Mouse (Mus musculus): ENCODE results near the gene Mdm1. TPM values are rescaled to one million over a fixed set of nuclear protein-coding genes. Genes with fewer than 3 reads are reported as not detected.

Gene Mdm1
- 3.3 TPM in 2 replicates for polyA plus RNA-seq (2012; rRNA removed)

DNA sequence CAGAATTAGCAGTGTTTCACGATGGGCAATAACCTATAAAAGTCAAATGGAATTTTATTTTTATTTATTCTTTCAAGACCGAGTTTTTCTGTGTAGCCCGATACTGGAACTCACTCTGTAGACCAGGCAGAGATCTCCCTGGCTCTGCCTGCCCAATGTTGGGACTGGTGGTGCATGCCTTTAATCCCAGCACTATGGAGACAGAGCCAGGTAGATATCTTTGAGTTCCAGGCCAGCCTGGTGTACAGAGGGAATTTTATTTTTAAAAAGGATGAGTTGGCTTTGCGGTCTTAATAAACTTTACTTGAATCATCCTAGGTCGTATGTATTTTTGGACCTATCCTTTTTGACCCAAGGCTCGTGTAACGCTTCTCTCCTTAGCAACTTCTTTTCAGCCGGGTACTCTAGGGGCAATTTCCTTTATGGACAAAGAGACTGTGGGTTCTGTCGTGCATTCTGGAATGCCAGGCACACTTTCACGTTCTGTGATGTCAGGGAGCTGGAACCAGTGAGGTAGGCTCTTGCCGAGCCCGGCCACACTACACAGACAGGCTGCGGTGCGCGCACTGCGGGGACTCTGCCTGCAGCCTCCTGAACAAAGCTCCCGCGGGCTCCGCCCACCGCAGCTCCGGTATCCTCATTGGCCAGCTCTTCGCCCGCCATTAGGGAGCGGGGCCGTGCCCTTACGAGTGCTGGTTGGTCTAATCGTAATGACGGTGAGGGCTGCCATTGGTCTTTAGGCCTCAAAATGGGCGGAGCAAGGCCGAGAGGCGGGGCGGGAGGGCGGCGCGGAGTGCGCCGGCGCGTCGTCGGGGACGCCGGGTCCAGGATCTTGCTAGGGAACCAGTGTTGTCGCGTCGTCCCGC lies at the start of gene Mdm1:
TSS of gene Mdm1 (plus strand) at position 794 of the 866 bp plus-strand sequence.
- H3K27ac ChIP-seq (ENCODE audit: insufficient read depth, low read depth, low read length), result no peak within 1 kb of the TSS
- TF ChIP-seq POLR2A (IDR thresholded peaks at IDR 0.05; ENCODE audit: low read depth, low read length) (no peak), CTCF (conservative IDR thresholded peaks at IDR 0.05; ENCODE audit: insufficient read depth, insufficient read length, low read depth, low read length) (no peak)
- peak; percentile 99 for DNase-seq
- 5% methylated on average over 47 of the region's 47 CpGs for WGBS
- H3K4me1 ChIP-seq (ENCODE audit: control insufficient read depth, insufficient read depth, low read length), result no peaks in the 10 kb centered on the region
- H3K27me3 ChIP-seq (replicated peaks; ENCODE audit: control insufficient read depth, insufficient read depth, low read length), result no peaks in the 10 kb centered on the region
- H3K36me3 ChIP-seq (ENCODE audit: control insufficient read depth, insufficient read depth, low read length), result no peaks in the 10 kb centered on the region
- peak within 1 kb of the TSS; percentile 94 for H3K4me3 ChIP-seq (ENCODE audit: insufficient read depth, low read depth, low read length)

DNA sequence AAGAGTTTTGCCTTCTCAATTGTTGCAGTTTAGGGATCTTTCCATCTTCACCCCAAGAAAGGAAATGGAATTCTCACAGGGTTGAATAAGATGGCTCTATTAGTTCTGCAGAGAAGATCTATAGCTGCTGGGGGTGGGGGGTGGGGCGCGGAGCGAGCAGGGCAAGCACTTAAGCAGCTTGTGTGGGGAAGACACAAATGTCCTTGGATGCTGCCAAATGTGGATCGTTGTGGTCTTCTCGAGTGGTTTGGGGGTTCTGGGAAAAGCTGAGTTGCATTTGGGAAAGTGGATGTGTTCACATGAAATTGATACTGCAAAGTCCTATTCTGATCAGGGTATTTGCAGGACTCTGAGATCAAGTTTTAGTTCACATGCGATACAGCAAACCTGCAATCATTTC lies 48.9 kb upstream of the Mdm1 start:
- Histone ChIP-seq H3K36me3 (ENCODE audit: control insufficient read depth, insufficient read depth, low read length) (no peaks in the 10 kb centered on the region), H3K4me1 (ENCODE audit: control insufficient read depth, insufficient read depth, low read length) (no peaks in the 10 kb centered on the region), H3K27ac (ENCODE audit: insufficient read depth, low read depth, low read length) (no peak overlapping the region), H3K27me3 (replicated peaks; ENCODE audit: control insufficient read depth, insufficient read depth, low read length) (no peaks in the 10 kb centered on the region), H3K4me3 (ENCODE audit: insufficient read depth, low read depth, low read length) (no peak overlapping the region)
- DNase-seq, result no peak
- TF ChIP-seq CTCF (conservative IDR thresholded peaks at IDR 0.05; ENCODE audit: insufficient read depth, insufficient read length, low read depth, low read length) (no peak), POLR2A (IDR thresholded peaks at IDR 0.05; ENCODE audit: low read depth, low read length) (no peak)
- 88% methylated on average over 6 of the region's 6 CpGs for WGBS

DNA sequence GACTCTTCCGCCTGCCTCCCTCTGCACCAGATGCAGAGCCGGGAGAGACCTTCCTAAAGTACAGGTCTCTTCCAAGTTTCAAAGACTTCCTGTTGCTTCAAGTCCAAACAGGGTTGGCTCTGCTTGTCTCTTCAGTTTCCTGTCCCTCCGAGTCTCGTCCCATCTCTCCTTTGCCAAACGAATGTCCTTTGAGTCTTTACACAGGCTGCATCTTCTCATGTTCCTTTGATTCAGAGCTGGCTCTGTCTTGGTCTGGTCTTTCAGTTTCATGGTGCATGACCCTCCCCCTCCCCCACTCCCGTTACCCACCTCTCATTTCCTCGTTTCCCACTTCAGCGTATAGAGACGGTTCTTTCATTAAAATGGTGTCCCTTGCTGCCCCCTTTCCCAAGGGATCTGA lies 47.9 kb upstream of the Mdm1 start:
- Histone ChIP-seq H3K4me3 (ENCODE audit: insufficient read depth, low read depth, low read length) (no peak overlapping the region), H3K36me3 (ENCODE audit: control insufficient read depth, insufficient read depth, low read length) (no peaks in the 10 kb centered on the region), H3K27me3 (replicated peaks; ENCODE audit: control insufficient read depth, insufficient read depth, low read length) (no peaks in the 10 kb centered on the region), H3K27ac (ENCODE audit: insufficient read depth, low read depth, low read length) (no peak overlapping the region), H3K4me1 (ENCODE audit: control insufficient read depth, insufficient read depth, low read length) (no peaks in the 10 kb centered on the region)
- WGBS, result 18% methylated on average over 9 of the region's 9 CpGs
- DNase-seq, result no peak
- TF ChIP-seq POLR2A (IDR thresholded peaks at IDR 0.05; ENCODE audit: low read depth, low read length), result no peak
- TF ChIP-seq CTCF (conservative IDR thresholded peaks at IDR 0.05; ENCODE audit: insufficient read depth, insufficient read length, low read depth, low read length), result no peak

DNA sequence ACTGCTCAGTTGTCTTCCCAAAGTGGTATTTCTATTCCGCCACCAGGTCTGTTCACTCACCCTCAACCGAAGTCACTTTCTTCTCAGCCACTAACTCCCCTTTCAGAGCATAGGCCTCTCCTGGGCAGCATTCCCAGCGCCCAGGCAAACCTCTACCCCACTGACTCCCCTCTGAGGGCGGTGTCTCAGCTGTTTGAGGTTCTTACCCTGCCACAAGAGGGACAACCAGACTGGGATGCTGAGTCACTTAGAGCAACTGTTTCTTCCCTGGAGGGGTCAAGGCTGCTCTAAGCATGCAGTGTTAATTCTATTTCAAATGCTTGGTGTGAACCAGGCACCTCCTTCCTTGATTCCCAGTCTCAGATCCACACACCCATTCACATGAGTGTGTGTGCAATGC lies 46.8 kb upstream of the Mdm1 start:
- Histone ChIP-seq H3K4me3 (ENCODE audit: insufficient read depth, low read depth, low read length) (no peak overlapping the region), H3K4me1 (ENCODE audit: control insufficient read depth, insufficient read depth, low read length) (no peaks in the 10 kb centered on the region), H3K27me3 (replicated peaks; ENCODE audit: control insufficient read depth, insufficient read depth, low read length) (no peaks in the 10 kb centered on the region), H3K36me3 (ENCODE audit: control insufficient read depth, insufficient read depth, low read length) (no peaks in the 10 kb centered on the region), H3K27ac (ENCODE audit: insufficient read depth, low read depth, low read length) (no peak overlapping the region)
- no peak for DNase-seq
- WGBS, result 91% methylated on average over 4 of the region's 4 CpGs
- no peak for TF ChIP-seq POLR2A (IDR thresholded peaks at IDR 0.05; ENCODE audit: low read depth, low read length)

DNA sequence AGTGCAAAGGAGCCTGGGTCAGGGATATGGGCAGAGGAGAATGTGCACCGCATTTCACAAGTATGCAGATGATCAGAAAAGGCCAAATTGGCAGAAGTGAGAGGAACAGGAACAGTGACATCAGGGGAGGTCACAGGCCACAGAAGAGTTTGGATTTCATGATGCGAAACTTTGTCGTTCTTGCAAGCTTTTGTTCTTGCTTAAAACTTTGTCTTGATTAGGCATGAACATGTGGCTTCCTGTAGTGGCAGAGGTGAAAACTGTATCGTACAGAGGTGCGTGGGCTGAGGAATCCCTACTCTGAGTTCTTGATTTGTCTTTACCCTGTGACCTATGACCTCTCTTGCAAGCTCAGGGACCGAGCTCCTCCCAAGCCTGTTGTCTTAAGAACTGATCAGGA lies 45.4 kb upstream of the Mdm1 start:
- Histone ChIP-seq H3K27me3 (replicated peaks; ENCODE audit: control insufficient read depth, insufficient read depth, low read length) (no peaks in the 10 kb centered on the region), H3K36me3 (ENCODE audit: control insufficient read depth, insufficient read depth, low read length) (no peaks in the 10 kb centered on the region), H3K27ac (ENCODE audit: insufficient read depth, low read depth, low read length) (no peak overlapping the region), H3K4me3 (ENCODE audit: insufficient read depth, low read depth, low read length) (no peak overlapping the region), H3K4me1 (ENCODE audit: control insufficient read depth, insufficient read depth, low read length) (no peaks in the 10 kb centered on the region)
- TF ChIP-seq POLR2A (IDR thresholded peaks at IDR 0.05; ENCODE audit: low read depth, low read length) (no peak), CTCF (conservative IDR thresholded peaks at IDR 0.05; ENCODE audit: insufficient read depth, insufficient read length, low read depth, low read length) (no peak)
- DNase-seq, result no peak
- 74% methylated on average over 6 of the region's 6 CpGs for WGBS

DNA sequence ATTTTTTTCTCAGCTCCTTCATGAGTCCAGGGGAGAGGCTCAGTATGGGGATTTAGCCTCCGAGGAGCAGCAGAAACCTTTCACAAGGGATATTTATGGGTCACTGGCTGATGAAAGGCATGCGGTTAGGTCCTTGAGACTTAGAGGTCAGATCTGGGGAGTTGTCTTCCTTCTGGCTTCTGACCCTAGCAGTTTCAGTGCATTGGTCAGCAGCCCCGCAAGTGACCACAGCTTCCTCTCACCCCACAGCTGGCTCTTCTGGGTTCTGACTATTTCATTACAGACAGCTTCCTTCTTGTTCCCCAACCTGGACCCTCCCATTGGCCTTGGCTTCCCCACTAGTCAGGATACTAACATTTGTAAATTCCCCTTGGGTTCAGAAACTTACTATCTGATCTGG lies 43.7 kb upstream of the Mdm1 start:
- peak; percentile 28 for DNase-seq

DNA sequence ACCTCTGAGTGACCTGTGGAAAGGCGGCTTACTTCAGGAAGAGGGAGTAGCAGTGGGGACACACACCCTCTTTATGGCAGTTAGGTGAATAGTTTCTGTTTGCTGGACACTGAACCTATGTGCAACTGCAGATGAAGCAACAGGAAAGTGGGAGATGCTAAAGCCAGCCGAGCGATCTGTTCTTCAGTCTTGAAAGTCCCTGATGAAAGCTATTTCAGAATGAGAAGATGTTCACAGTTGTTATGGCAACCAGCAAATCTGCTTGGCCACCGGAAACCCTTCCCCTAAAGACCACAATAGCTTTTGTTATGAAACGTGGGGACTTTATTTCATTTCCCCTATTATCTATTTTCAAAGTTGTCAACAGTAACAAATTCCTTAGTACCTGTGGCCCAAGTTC lies 41.0 kb upstream of the Mdm1 start:
- Histone ChIP-seq H3K4me1 (ENCODE audit: control insufficient read depth, insufficient read depth, low read length) (no peaks in the 10 kb centered on the region), H3K4me3 (ENCODE audit: insufficient read depth, low read depth, low read length) (no peak overlapping the region), H3K36me3 (ENCODE audit: control insufficient read depth, insufficient read depth, low read length) (no peaks in the 10 kb centered on the region), H3K27ac (ENCODE audit: insufficient read depth, low read depth, low read length) (no peak overlapping the region), H3K27me3 (replicated peaks; ENCODE audit: control insufficient read depth, insufficient read depth, low read length) (no peaks in the 10 kb centered on the region)
- WGBS, result 66% methylated on average over 5 of the region's 5 CpGs
- DNase-seq, result no peak
- TF ChIP-seq CTCF (conservative IDR thresholded peaks at IDR 0.05; ENCODE audit: insufficient read depth, insufficient read length, low read depth, low read length) (no peak), POLR2A (IDR thresholded peaks at IDR 0.05; ENCODE audit: low read depth, low read length) (no peak)

More for the DNA sequence above, 43.7 kb upstream of the Mdm1 start:
- H3K4me1 ChIP-seq (ENCODE audit: control insufficient read depth, insufficient read depth, low read length), result no peaks in the 10 kb centered on the region
- no peak for TF ChIP-seq CTCF (conservative IDR thresholded peaks at IDR 0.05; ENCODE audit: insufficient read depth, insufficient read length, low read depth, low read length)
- no peak for TF ChIP-seq POLR2A (IDR thresholded peaks at IDR 0.05; ENCODE audit: low read depth, low read length)
- H3K4me3 ChIP-seq (ENCODE audit: insufficient read depth, low read depth, low read length), result no peak overlapping the region
- H3K36me3 ChIP-seq (ENCODE audit: control insufficient read depth, insufficient read depth, low read length), result no peaks in the 10 kb centered on the region
- 65% methylated on average over 3 of the region's 3 CpGs for WGBS
- H3K27me3 ChIP-seq (replicated peaks; ENCODE audit: control insufficient read depth, insufficient read depth, low read length), result no peaks in the 10 kb centered on the region
- no peak overlapping the region for H3K27ac ChIP-seq (ENCODE audit: insufficient read depth, low read depth, low read length)
